Comparison of ENCODE assay signal across 23 mouse cellular contexts in the genomic region with DNA sequence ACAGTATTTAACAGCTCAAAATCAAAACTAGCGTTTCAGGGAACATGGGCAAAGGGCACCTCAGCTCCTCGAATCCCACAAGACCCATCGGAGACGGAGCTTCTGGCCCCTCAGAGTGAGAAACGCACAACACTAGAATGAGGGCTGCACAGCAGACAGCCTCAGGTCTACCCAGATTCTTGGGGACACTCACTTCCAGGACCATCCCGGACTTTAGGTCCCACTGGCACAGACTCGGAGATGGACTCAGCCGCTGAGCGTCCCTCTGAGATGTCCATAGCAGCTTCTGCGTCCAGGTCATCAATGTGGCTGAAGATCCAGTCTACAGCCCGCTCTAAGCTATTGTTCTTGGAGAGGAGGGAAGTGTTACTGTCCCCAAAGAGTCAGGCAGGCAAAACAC. TPM values are rescaled to one million over a fixed set of nuclear protein-coding genes. Genes with fewer than 3 reads are reported as not detected.
A peak's percentile ranks its signal among the peaks of the same experiment; 100 is the strongest.
DNase-seq lines count a peak whose midpoint lies in the region; ATAC-seq and TF ChIP-seq lines count a peak whose summit lies in the region.
"Had no signal": no experiment of that assay in that cellular context is flagged by ENCODE, and none has a peak within 500 bp of the region (broad histone marks: within the 10 kb centered on the region; RNA-seq: fewer than 3 reads in every experiment).

No protein-coding gene starts in this region.

- intact Hi-C loops in gastrocnemius, adult 2 months (cut with DNase I), result no loop called here

- H3K9me3 ChIP-seq in intestine, postnatal 0 days (ENCODE audit: control insufficient read depth), result no peaks in the 10 kb centered on the region
- no peaks in the 10 kb centered on the region for H3K9me3 ChIP-seq in intestine, embryonic 15.5 days
- H3K9me3 ChIP-seq: embryonic facial prominence, embryonic 10.5 days; embryonic facial prominence, embryonic 12.5 days; forebrain, embryonic 13.5 days; forebrain, embryonic 15.5 days; G1E had no signal

- no peaks in the 10 kb centered on the region for H3K27me3 ChIP-seq in intestine, postnatal 0 days (replicated peaks; ENCODE audit: control insufficient read depth, insufficient read depth, low read length)
- no peaks in the 10 kb centered on the region for H3K27me3 ChIP-seq in intestine, embryonic 15.5 days (replicated peaks)
- H3K27me3 ChIP-seq: CH12.LX; embryonic facial prominence, embryonic 12.5 days; forebrain, embryonic 13.5 days; forebrain, embryonic 15.5 days; Patski had no signal

- no peak overlapping the region for H3K9ac ChIP-seq in intestine, postnatal 0 days (ENCODE audit: low read depth, low read length)
- H3K9ac ChIP-seq in intestine, embryonic 15.5 days, result no peak overlapping the region
- H3K9ac ChIP-seq: embryonic facial prominence, embryonic 12.5 days; forebrain, embryonic 13.5 days; forebrain, embryonic 15.5 days; forebrain, postnatal 0 days had no signal

- H3K27ac ChIP-seq in gastrocnemius, adult 2 months, result no peak overlapping the region
- peak overlapping the region; percentile 28; the same call in 1 of the 2 replicates for H3K27ac ChIP-seq in intestine, postnatal 0 days (ENCODE audit: low read depth, low read length)
- H3K27ac ChIP-seq in intestine, embryonic 15.5 days, result no peak overlapping the region
- H3K27ac ChIP-seq: embryonic facial prominence, embryonic 10.5 days; embryonic facial prominence, embryonic 12.5 days; forebrain, embryonic 13.5 days; forebrain, embryonic 15.5 days had no signal

- no peak for ATAC-seq in intestine, postnatal 0 days
- no peak for ATAC-seq in intestine, embryonic 15.5 days
- ATAC-seq: activated CD4-positive, CD25-positive, alpha-beta regulatory T cell, adult 4 months; CD4-positive, CD25-positive, alpha-beta regulatory T cell, adult 4 months; forebrain, embryonic 13.5 days; forebrain, embryonic 15.5 days; forebrain, postnatal 0 days; Patski had no signal

- 96% methylated on average over 11 of the region's 11 CpGs for WGBS in intestine, postnatal 0 days
- WGBS in intestine, embryonic 15.5 days, result 92% methylated on average over 11 of the region's 11 CpGs

- TF ChIP-seq CTCF in gastrocnemius, adult 2 months (IDR thresholded peaks at IDR 0.05), result no peak
- TF ChIP-seq CTCF in intestine, postnatal 0 days (IDR thresholded peaks at IDR 0.05; ENCODE audit: low read depth), result no peak

- H3K4me3 ChIP-seq in gastrocnemius, adult 2 months, result no peak overlapping the region
- no peak overlapping the region for H3K4me3 ChIP-seq in intestine, postnatal 0 days (ENCODE audit: low read depth, low read length)
- no peak overlapping the region for H3K4me3 ChIP-seq in intestine, embryonic 15.5 days (replicated peaks)
- H3K4me3 ChIP-seq: embryonic facial prominence, embryonic 10.5 days; embryonic facial prominence, embryonic 12.5 days; forebrain, embryonic 13.5 days; forebrain, embryonic 15.5 days had no signal

- H3K36me3 ChIP-seq in intestine, postnatal 0 days (ENCODE audit: control insufficient read depth, insufficient read depth), result peaks cover 64% of the 10 kb centered on the region
- H3K36me3 ChIP-seq in intestine, embryonic 15.5 days, result peaks cover 50% of the 10 kb centered on the region

- H3K4me2 ChIP-seq in intestine, postnatal 0 days (replicated peaks; ENCODE audit: low read depth), result no peak overlapping the region
- H3K4me2 ChIP-seq in intestine, embryonic 15.5 days (replicated peaks), result no peak overlapping the region
- H3K4me2 ChIP-seq: embryonic facial prominence, embryonic 12.5 days; forebrain, embryonic 13.5 days; forebrain, embryonic 15.5 days had no signal

- peaks cover 8% of the 10 kb centered on the region; the same call in 1 of the 2 replicates for H3K4me1 ChIP-seq in intestine, postnatal 0 days (replicated peaks; ENCODE audit: control insufficient read depth, insufficient read depth, low read length)
- H3K4me1 ChIP-seq in intestine, embryonic 15.5 days (replicated peaks), result peaks cover 20% of the 10 kb centered on the region

- peak; percentile 4 to 27 for DNase-seq in adrenal gland, adult (ENCODE audit: inconsistent age in 2 of 2, low spot score in 1 of 2)
- no peak for DNase-seq in adrenal gland, postnatal 25 days
- DNase-seq in cerebellum, adult 11-12 months, result peak; percentile 16
- DNase-seq in cerebellum, adult 11 months, result no peak
- peak; percentile 4 for DNase-seq in gastrocnemius, adult 2 months
- DNase-seq in gastrocnemius, adult 18-20 months (ENCODE audit: low spot score), result no peak
- DNase-seq: adrenal gland, adult 8-10 months; adrenal gland, postnatal 36 days; B cell, adult 2 months; cerebellum, adult 8-10 months; cerebellum, postnatal 25 days; forebrain, postnatal 0 days had no signal

RNA-seq across cellular contexts. Expression of a gene that starts 3.0 kb away (rescaled TPM):
- 382 and 387 TPM in 2 replicates for total RNA-seq in adrenal gland, postnatal 25 days (2021)
- 1,000 to 10,000 TPM; 2,224 to 2,391 TPM for total RNA-seq in gastrocnemius, adult 2 months (2021)
- total RNA-seq in gastrocnemius, adult 18-20 months (2021), result 1,000 to 10,000 TPM; 2,056 to 2,236 TPM
- 489 and 537 TPM in 2 replicates for polyA plus RNA-seq in intestine, postnatal 0 days (2015; fragmentation: Nextera tagmentation; extraction: Ambion mirVana)
- 1,094 and 1,127 TPM in 2 replicates for polyA plus RNA-seq in intestine, embryonic 15.5 days (2015; fragmentation: Nextera tagmentation; extraction: Ambion mirVana)

RNA-seq across cellular contexts. Expression of a gene that starts 8.7 kb away (rescaled TPM):
- total RNA-seq in adrenal gland, postnatal 25 days (2021), result 21.7 and 32.2 TPM in 2 replicates
- 1 to 10 TPM; 2.0 to 2.5 TPM for total RNA-seq in gastrocnemius, adult 2 months (2021)
- total RNA-seq in gastrocnemius, adult 18-20 months (2021), result 1 to 10 TPM; 2.2 to 5.3 TPM
- 57.7 and 69.5 TPM in 2 replicates for polyA plus RNA-seq in intestine, postnatal 0 days (2015; fragmentation: Nextera tagmentation; extraction: Ambion mirVana)
- polyA plus RNA-seq in intestine, embryonic 15.5 days (2015; fragmentation: Nextera tagmentation; extraction: Ambion mirVana), result 16.1 and 16.3 TPM in 2 replicates

RNA-seq across cellular contexts. Expression of a gene that starts 12.2 kb away (rescaled TPM):
- 118 and 136 TPM in 2 replicates for total RNA-seq in adrenal gland, postnatal 25 days (2021)
- 10 to 100 TPM; 43.4 to 50.1 TPM for total RNA-seq in gastrocnemius, adult 2 months (2021)
- total RNA-seq in gastrocnemius, adult 18-20 months (2021), result 10 to 100 TPM; 39.9 to 50.1 TPM
- 44.8 and 45.0 TPM in 2 replicates for polyA plus RNA-seq in intestine, postnatal 0 days (2015; fragmentation: Nextera tagmentation; extraction: Ambion mirVana)
- 116 and 118 TPM in 2 replicates for polyA plus RNA-seq in intestine, embryonic 15.5 days (2015; fragmentation: Nextera tagmentation; extraction: Ambion mirVana)

RNA-seq across cellular contexts. Expression of a gene that starts 12.2 kb away (rescaled TPM):
- total RNA-seq in adrenal gland, postnatal 25 days (2021), result 10.5 and 11.7 TPM in 2 replicates
- total RNA-seq in gastrocnemius, adult 2 months (2021), result under 1 TPM; 0.26 to 0.31 TPM
- under 1 TPM; 0.25 to 0.55 TPM for total RNA-seq in gastrocnemius, adult 18-20 months (2021)
- 45.4 and 57.4 TPM in 2 replicates for polyA plus RNA-seq in intestine, postnatal 0 days (2015; fragmentation: Nextera tagmentation; extraction: Ambion mirVana)
- polyA plus RNA-seq in intestine, embryonic 15.5 days (2015; fragmentation: Nextera tagmentation; extraction: Ambion mirVana), result 166 and 177 TPM in 2 replicates

RNA-seq across cellular contexts. Expression of a gene that starts 22.9 kb away (rescaled TPM):
- total RNA-seq in adrenal gland, postnatal 25 days (2021), result 5.5 and 14.0 TPM in 2 replicates
- 1 to 10 TPM in 1 of 2 experiments, under 1 TPM in 1; 0.75 to 1.4 TPM for total RNA-seq in gastrocnemius, adult 2 months (2021)
- under 1 TPM; 0.57 to 0.71 TPM for total RNA-seq in gastrocnemius, adult 18-20 months (2021)
- 0.42 and 0.47 TPM in 2 replicates for polyA plus RNA-seq in intestine, postnatal 0 days (2015; fragmentation: Nextera tagmentation; extraction: Ambion mirVana)
- polyA plus RNA-seq in intestine, embryonic 15.5 days (2015; fragmentation: Nextera tagmentation; extraction: Ambion mirVana), result 1.2 and 1.3 TPM in 2 replicates
- polyA plus RNA-seq: CD4-positive, CD25-positive, alpha-beta regulatory T cell, adult 4 months; G1E had no signal

Comparison
In these comparisons a context has a peak if more than half of its experiments do, and no peak if none do; other contexts are left out.
1. DNase-seq: peak in adrenal gland, adult (2 of 2), cerebellum, adult 11-12 months (single experiment) and gastrocnemius, adult 2 months (single experiment); none in adrenal gland, postnatal 25 days (single experiment), cerebellum, adult 11 months (single experiment) and gastrocnemius, adult 18-20 months (single experiment).